Mouse (Mus musculus): ENCODE data around the gene Sorl1.

The Sorl1 gene

GRCm38 (mm10) chr9:42024257-42024656, 99.8 kb downstream of the Sorl1 start:
- ATAC-seq (ENCODE audit: insufficient number of reproducible peaks, low FRiP score, low TSS enrichment) = no peak

DNA sequence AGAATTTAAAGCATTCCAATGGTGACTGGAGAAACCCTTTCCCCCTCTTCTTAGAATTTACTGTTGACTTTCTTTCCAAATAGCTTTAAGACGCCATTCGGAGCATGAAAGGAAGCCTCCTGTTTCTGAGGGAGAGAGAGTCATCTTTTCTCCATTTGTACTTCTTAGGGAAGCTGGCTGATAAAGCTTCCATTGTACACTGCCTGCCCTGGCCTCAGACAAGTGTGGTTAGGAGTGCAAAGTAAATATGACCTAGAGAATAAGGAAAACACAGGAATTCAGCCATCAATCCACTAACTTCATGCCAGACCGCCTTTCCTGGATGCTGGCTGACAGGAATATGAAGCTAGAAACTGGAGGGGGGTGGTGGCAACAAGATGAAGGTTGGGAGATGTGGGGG, 100.7 kb downstream of the Sorl1 start:
- ATAC-seq (ENCODE audit: insufficient number of reproducible peaks, low FRiP score, low TSS enrichment) = no peak

- ATAC-seq (ENCODE audit: insufficient number of reproducible peaks, low FRiP score, low TSS enrichment) = no peak
Measured at GRCm38 (mm10) chr9:42022318-42022717, 101.8 kb downstream of the Sorl1 start.

DNA sequence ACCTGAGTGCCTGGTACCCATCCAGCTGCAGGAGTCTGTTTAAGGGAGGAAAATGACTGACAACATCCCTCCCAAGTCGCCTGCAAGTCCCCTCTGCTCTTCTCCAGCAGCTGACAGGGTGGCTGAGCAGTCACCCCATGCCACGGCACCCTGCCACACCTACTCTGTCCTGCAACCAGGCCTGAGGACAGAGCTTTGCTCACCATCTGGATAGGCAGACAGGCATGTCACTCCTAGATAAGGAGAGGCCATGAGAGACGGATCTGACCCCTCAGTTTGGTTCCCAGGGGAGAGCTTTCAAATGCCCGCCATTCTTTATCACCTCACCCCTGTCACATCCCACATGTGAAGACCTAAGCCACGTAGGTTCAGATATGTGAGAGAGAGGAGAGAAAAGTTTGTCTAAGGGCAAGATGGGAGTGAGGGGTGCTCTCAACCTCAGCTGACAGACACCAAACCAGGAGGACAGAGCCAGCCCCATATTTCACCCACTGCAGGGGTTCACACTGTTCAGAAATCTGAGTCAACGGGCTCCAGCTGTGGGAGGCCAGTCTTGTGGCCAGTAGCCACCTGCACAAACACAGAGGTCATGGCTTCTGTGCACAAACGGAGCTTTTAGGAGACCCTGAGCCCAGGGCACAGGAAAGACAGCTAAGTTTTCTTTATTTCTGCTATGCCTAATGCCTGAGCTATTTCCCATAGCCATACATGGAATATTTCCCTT, 104.6 kb downstream of the Sorl1 start:
- no peak for ATAC-seq (ENCODE audit: insufficient number of reproducible peaks, low FRiP score, low TSS enrichment)

DNA sequence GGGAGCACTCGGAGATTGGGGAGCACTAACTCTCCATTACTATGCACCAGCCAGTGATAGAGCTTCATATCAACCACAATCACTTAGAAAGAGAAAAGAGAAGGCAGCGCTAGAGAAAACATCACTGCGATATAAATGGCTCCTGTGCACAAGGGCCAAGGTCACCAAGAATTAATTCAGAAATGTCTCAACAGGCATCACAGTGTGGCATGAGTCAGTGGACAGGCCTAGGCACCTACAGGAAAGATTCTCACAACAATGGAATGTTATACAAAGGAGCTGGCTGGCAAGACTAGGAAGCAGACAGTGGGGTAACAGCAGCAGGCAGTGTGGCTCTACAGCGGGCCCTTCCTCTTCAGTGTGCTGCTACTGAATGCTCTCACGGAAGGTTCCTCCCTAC, 115.6 kb downstream of the Sorl1 start:
- no peak for ATAC-seq (ENCODE audit: insufficient number of reproducible peaks, low FRiP score, low TSS enrichment)

DNA sequence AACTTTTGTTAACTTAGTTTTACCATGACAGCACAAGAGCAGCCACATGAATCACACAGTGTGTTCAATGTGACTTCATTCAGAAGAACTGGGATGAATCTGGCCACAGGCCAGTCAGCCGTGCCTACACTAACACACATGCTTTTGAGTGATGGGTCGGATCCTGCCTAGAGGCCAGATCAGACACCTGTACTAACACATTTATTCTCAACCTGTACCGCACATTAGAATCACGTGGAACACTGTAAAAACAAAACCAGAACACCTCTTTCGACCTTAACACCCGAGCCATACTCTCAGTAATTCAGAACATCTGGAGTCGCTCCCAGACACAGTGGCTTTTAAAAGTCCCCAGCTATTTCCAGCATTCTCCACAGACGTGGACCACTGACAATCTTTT, 119.0 kb downstream of the Sorl1 start:
- ATAC-seq (ENCODE audit: insufficient number of reproducible peaks, low FRiP score, low TSS enrichment) = no peak

DNA sequence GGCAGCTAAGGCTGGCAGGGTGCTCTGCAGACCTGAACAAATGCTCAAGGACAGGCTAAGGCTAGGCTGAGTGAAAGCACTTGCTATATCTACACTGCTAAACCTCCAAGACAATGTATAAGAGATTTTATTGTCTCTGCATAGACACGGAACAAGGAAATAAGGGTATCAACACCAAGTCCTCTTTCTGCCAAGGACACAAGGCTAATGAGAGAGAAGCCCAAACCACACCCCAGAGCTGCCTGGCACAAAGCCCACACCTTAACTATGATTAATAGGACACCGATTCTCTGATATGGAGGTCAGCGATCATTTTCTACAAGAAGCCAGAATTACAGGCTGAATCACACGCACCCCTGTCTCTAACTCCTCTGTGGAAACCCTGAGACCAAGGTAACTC, 120.0 kb downstream of the Sorl1 start:
- ATAC-seq (ENCODE audit: insufficient number of reproducible peaks, low FRiP score, low TSS enrichment) = no peak

DNA sequence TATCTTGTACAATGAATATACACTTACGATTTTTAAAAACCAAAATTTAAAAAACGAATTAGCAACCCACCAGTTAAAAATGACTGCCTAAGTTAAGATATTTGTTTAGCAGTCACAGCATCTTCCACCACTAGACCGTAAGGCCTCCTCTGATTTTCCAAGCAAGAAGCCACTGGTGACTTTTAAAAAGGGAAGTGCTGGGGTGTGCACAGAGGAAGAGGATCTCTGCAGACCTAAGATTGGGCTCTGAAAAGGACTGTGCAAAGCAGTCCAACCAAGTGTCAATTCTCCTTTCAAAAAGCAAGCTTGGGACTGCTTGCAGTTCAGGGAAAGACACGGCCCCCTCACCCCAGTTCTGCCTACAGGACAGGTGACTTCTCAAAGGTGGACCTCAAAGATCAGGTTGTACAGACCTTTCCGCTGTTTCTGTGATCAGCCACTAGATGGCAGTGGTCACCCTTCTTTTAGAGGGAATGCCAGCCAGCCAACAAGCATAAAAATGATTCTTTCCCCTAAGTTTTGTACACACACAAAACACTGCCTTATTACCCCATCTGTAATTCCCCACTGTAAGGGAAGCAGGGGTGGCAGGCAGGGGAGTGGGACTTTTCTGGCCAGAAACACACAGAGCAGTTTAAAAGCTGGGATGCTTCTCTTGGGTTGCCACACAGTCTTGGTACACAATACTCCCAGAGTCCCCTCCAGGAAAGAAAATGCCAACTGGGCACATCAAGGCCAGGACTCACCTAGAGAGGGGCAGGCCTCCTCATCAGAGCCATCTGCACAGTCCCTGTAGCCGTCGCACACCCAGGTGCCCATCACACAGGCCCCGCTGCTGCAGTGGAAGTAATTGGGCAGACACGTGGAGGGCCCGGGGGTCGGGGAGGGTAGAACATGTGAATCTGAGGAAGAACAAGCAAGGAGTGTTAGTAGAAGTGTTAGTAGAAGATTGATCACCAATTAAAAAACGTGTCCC, 124.3 kb downstream of the Sorl1 start:
- ATAC-seq (ENCODE audit: insufficient number of reproducible peaks, low FRiP score, low TSS enrichment) = peak; percentile 18; the same call in 1 of the 2 replicates

- no peak for ATAC-seq (ENCODE audit: insufficient number of reproducible peaks, low FRiP score, low TSS enrichment)
Measured at GRCm38 (mm10) chr9:41995278-41995677, 128.8 kb downstream of the Sorl1 start.

DNA sequence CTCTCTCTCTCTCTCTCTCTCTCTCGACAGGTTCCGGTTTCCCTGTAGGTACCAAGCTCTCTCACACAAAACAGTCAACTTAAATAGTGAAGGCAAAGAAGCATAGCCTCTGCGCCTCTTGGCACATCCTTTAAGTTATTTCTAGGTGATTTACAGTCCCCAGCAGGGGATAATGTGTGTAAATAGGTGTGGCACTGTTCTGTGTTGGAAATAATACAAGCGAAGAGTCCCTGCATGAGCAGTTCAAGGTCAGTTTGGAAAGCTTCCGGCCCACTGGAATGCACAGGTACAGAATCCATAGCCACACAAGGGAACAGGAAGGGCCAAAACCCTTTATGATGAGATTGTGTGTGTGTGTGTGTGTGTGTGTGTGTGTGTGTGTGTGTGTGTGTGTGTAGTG, 130.3 kb downstream of the Sorl1 start:
- ATAC-seq (ENCODE audit: insufficient number of reproducible peaks, low FRiP score, low TSS enrichment) = no peak

- no peak for ATAC-seq (ENCODE audit: insufficient number of reproducible peaks, low FRiP score, low TSS enrichment)
Measured at GRCm38 (mm10) chr9:41992841-41993240, 131.3 kb downstream of the Sorl1 start.

DNA sequence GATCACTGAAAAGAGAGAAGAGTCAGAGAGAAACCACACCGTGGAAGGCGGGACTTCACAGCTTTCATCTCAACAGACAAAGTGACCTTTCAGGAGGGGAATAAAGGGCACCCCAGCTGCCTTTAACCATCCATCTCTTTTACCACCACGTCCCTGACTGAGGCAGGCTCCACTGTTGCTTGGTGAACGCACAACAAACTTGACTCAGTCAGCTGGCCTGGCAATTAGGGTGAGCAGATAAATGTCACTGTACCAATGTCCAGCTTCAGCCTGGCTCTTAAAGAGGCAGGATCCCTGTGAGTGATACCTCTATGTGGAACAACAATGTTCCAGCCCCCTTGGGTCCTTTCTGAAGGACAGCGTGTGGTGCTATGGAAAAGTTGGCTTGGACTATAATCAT, 138.5 kb downstream of the Sorl1 start:
- ATAC-seq (ENCODE audit: insufficient number of reproducible peaks, low FRiP score, low TSS enrichment) = no peak

- ATAC-seq (ENCODE audit: insufficient number of reproducible peaks, low FRiP score, low TSS enrichment) = no peak
Measured at GRCm38 (mm10) chr9:41985052-41985451, 139.0 kb downstream of the Sorl1 start.

- ATAC-seq (ENCODE audit: insufficient number of reproducible peaks, low FRiP score, low TSS enrichment) = no peak
Measured at GRCm38 (mm10) chr9:41984306-41984705, 139.8 kb downstream of the Sorl1 start.

- no peak for ATAC-seq (ENCODE audit: insufficient number of reproducible peaks, low FRiP score, low TSS enrichment)
Measured at GRCm38 (mm10) chr9:41983286-41983685, 140.8 kb downstream of the Sorl1 start.

- no peak for ATAC-seq (ENCODE audit: insufficient number of reproducible peaks, low FRiP score, low TSS enrichment)
Measured at GRCm38 (mm10) chr9:41982760-41983159, 141.3 kb downstream of the Sorl1 start.

DNA sequence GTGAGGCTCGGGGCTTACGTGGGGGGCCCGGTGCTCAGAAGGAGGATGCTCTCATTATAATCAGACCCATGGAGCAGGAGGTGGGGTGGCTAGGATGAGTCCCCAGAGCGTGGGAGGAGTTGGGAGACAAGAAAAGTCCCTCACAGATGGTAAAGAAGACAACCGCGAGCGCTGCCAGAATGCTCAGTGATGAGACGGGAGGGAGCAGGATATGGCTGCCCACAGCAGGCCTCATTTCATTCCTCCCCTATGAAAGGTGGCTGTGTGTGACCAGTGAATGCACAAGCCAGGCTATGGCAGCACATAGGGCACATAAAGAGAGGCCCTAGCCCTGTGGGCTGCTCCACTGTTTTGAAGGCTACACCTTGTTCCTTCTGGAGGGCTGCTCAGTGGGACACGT, 142.1 kb downstream of the Sorl1 start:
- no peak for ATAC-seq (ENCODE audit: insufficient number of reproducible peaks, low FRiP score, low TSS enrichment)

DNA sequence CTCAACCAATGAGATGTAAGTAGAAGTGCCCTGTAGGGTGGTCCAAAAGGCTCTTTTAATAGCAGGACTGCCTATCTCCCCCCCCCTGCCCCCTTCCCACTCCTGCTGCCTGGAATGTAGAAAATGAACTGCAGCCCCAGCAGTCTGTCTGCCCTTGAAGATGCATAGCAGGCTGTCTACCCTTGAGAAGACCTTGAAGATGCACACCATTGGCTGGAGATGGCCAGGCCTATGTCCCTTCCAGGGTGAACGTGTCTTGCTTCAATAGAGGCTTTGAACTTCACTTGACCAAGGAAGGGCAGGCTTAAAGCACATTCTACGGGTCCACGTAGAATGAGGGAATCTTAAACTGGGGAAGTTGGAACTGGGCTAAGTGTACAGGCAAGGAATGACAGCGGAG, 142.8 kb downstream of the Sorl1 start:
- ATAC-seq (ENCODE audit: insufficient number of reproducible peaks, low FRiP score, low TSS enrichment) = no peak

- no peak for ATAC-seq (ENCODE audit: insufficient number of reproducible peaks, low FRiP score, low TSS enrichment)
Measured at GRCm38 (mm10) chr9:41980796-41981195, 143.3 kb downstream of the Sorl1 start.

- no peak for ATAC-seq (ENCODE audit: insufficient number of reproducible peaks, low FRiP score, low TSS enrichment)
Measured at GRCm38 (mm10) chr9:41978366-41978765, 145.7 kb downstream of the Sorl1 start.

- no peak for ATAC-seq (ENCODE audit: insufficient number of reproducible peaks, low FRiP score, low TSS enrichment)
Measured at GRCm38 (mm10) chr9:41975968-41976367, 148.1 kb downstream of the Sorl1 start.
